Mouse (Mus musculus) lung, postnatal 0 days (tissue): ENCODE data around the gene Nemp2.
A peak's percentile ranks its signal among the peaks of the same experiment; 100 is the strongest.

Experiments
- CTCF ChIP-seq: IDR thresholded peaks from 2 replicates; pipeline ENCODE4 v1.5.1; 2016; ENCODE audit warnings: antibody characterized with exemption, mild to moderate bottlenecking
- EP300 ChIP-seq: IDR thresholded peaks from 2 replicates; pipeline ENCODE4 v1.6.1; 2016; ENCODE audit warnings: antibody characterized with exemption, mild to moderate bottlenecking, control low read depth

- no peak for TF ChIP-seq CTCF
- TF ChIP-seq EP300 = peak; percentile 70
These were observed 46.1 kb downstream of the Nemp2 start for GRCm38 (mm10) chr1:52676621-52677020.
